Mouse (Mus musculus): ENCODE measurements around the gene Golph3l.
"Not testable (repeated sequence)": the region's sequence is repeated elsewhere in the genome, so short reads cannot be mapped to it uniquely, and the experiment has no call there.

- not testable (repeated sequence) for TF ChIP-seq USF1 (IDR thresholded peaks at IDR 0.05; ENCODE audit: low read depth); CTCF (IDR thresholded peaks at IDR 0.05; ENCODE audit: control insufficient read depth, insufficient read depth, insufficient read length); MAX (IDR thresholded peaks at IDR 0.05)
Measured at GRCm38 (mm10) chr3:95623991-95624515, 35.3 kb downstream of the Golph3l start.

Measured in C2C12 (cell line).